Mouse (Mus musculus) brain, embryonic 14.5 days (tissue): ENCODE measurements around the gene Pde4b.

Source experiments
- CTCF ChIP-seq: fragments of 200-500 bp; IDR thresholded peaks from 2 replicates; pipeline ENCODE4 v1.5.1; 2012; ENCODE audit warnings: inconsistent platforms, mild to moderate bottlenecking, moderate library complexity, borderline replicate concordance; ENCODE audit not compliant: insufficient read depth, insufficient read length; ENCODE audit errors: extremely low read depth
- POLR2A ChIP-seq: fragments of 200-500 bp; IDR thresholded peaks from 2 replicates; pipeline ENCODE4 v1.6.1; 2012; ENCODE audit warnings: mild to moderate bottlenecking, inconsistent platforms, borderline replicate concordance; ENCODE audit not compliant: poor library complexity, insufficient read depth, insufficient read length, severe bottlenecking; ENCODE audit errors: extremely low read depth

DNA sequence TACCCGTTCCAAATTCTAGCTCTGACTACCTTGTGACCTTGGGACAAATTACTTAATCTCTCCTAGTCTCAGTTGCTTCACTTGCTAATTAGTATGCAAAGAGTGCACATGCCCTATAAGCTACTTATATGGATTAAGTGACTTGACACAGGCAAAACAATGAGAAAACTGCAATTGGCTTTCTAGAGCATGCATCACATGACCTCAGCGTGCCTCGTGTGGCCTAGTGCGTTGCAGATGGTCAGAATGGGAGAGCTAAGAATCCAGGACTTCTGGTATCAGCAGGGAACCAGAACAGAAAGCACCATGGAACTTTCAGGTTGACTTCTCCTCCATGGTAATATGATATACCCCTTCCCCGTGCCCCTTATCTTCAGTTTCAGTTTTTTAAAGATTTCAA, 426.2 kb downstream of the Pde4b start:
- TF ChIP-seq CTCF = no peak
- no peak for TF ChIP-seq POLR2A
